Mouse (Mus musculus) heart, embryonic 14.5 days (tissue): Measurements from ENCODE around the gene Arx. TPM values are rescaled to one million over a fixed set of nuclear protein-coding genes. Genes with fewer than 3 reads are reported as not detected.

Source experiments
- ATAC-seq: fragments of 200-750 bp; cut with Nextera tagmentation; 2 replicates; pipeline ENCODE4 v1.8.0; 2017; ENCODE audit warnings: low read depth, moderate TSS enrichment; ENCODE audit not compliant: insufficient number of reproducible peaks, insufficient read depth, low FRiP score
- H3K27ac ChIP-seq, 2 experiments: fragments of 200-500 bp in 1 of 2; fragments of 300-500 bp in 1 of 2; sonication (generic) in 1 of 2; replicated peaks in 1 of 2; 2 replicates each; pipeline ENCODE4 v1.5.1; 2012 to 2014; ENCODE audit warnings: low read depth in 2 of 2, low read length in 2 of 2, control low read depth in 1 of 2, mild to moderate bottlenecking in 1 of 2, mixed read lengths in 1 of 2; ENCODE audit not compliant: control insufficient read depth in 1 of 2, insufficient read depth in 1 of 2
- H3K27me3 ChIP-seq: fragments of 300-500 bp; sonication (generic); 2 replicates; pipeline ENCODE4 v1.6.1; 2014; ENCODE audit warnings: mild to moderate bottlenecking, low read length, control low read depth; ENCODE audit not compliant: control insufficient read depth, insufficient read depth
- H3K36me3 ChIP-seq: fragments of 300-500 bp; sonication (generic); 2 replicates; pipeline ENCODE4 v1.6.1; 2014; ENCODE audit warnings: mild to moderate bottlenecking, control low read depth, low read length, mixed read lengths; ENCODE audit not compliant: control insufficient read depth, insufficient read depth
- H3K4me1 ChIP-seq, 2 experiments: fragments of 200-500 bp in 1 of 2; fragments of 300-500 bp in 1 of 2; sonication (generic) in 1 of 2; 2 replicates each; pipeline ENCODE4 v1.6.1; 2012 to 2014; ENCODE audit warnings: low read length in 2 of 2, control low read depth in 1 of 2, mixed read lengths in 1 of 2; ENCODE audit not compliant: control insufficient read depth in 2 of 2, insufficient read depth in 2 of 2
- H3K4me2 ChIP-seq: fragments of 300-500 bp; sonication (generic); 2 replicates; pipeline ENCODE4 v1.6.1; 2014; ENCODE audit warnings: mild to moderate bottlenecking, low read length
- H3K4me3 ChIP-seq, 2 experiments: fragments of 200-500 bp in 1 of 2; fragments of 300-500 bp in 1 of 2; sonication (generic) in 1 of 2; 2 replicates each; pipeline ENCODE4 v1.5.1; 2012 to 2014; ENCODE audit warnings: low read length in 2 of 2, mild to moderate bottlenecking in 2 of 2, control low read depth in 1 of 2, low read depth in 1 of 2, moderate library complexity in 1 of 2; ENCODE audit not compliant: control insufficient read depth in 1 of 2, insufficient read depth in 1 of 2
- H3K9ac ChIP-seq: fragments of 300-500 bp; sonication (generic); 2 replicates; pipeline ENCODE4 v1.6.1; 2014; ENCODE audit warnings: mild to moderate bottlenecking, low read length
- H3K9me3 ChIP-seq: fragments of 300-500 bp; sonication (generic); 2 replicates; pipeline ENCODE4 v1.6.1; 2016; ENCODE audit warnings: low read length, control low read depth; ENCODE audit not compliant: control insufficient read depth
- WGBS: fragments of 180-500 bp; shearing (Covaris S2); extraction: QIAGEN DNeasy Blood & Tissue Kit; methylation state at CpG from one replicate; pipeline ENCODE4 v1.1.7; 2014; 5-methylcytosine and 5-hydroxymethylcytosine counted together
- polyA plus RNA-seq: library from polyadenylated mRNA; unstranded; fragments of >200 nt; fragmentation: Nextera tagmentation; extraction: Ambion mirVana; gene quantifications from 2 replicates; pipeline ENCODE4 v1.2.1, GENCODE M21; 2014

Gene Arx
- not detected in 2 replicates for polyA plus RNA-seq

GRCm38 (mm10) chrX:93286291-93286893, at the start of gene Arx:
Arx (plus strand) TSS chrX:93286445.
- no peak within 1 kb of the TSS for H3K9ac ChIP-seq
- no peaks in the 10 kb centered on the region for H3K36me3 ChIP-seq
- H3K27ac ChIP-seq = no peak within 1 kb of the TSS
- no peak within 1 kb of the TSS; a peak in 2 of 4 replicates for H3K4me3 ChIP-seq
- H3K9me3 ChIP-seq = no peaks in the 10 kb centered on the region
- 18% methylated on average over 31 of the region's 31 CpGs for WGBS
- peaks cover 76% of the 10 kb centered on the region for H3K27me3 ChIP-seq
- H3K4me1 ChIP-seq = peaks cover 0 to 3% of the 10 kb centered on the region in 2 experiments; a peak in 3 of 4 replicates
- H3K4me2 ChIP-seq = peak within 1 kb of the TSS; percentile 34
- ATAC-seq = peak; percentile 69

GRCm38 (mm10) chrX:93251329-93251728, 34.9 kb upstream of the Arx start:
- no peaks in the 10 kb centered on the region for H3K27me3 ChIP-seq
- no peak overlapping the region for H3K27ac ChIP-seq
- H3K9ac ChIP-seq = no peak overlapping the region
- H3K36me3 ChIP-seq = no peaks in the 10 kb centered on the region
- H3K4me2 ChIP-seq = no peak overlapping the region
- 42% methylated on average over 1 of the region's 1 CpGs for WGBS
- H3K9me3 ChIP-seq = no peaks in the 10 kb centered on the region
- H3K4me3 ChIP-seq = no peak overlapping the region
- ATAC-seq = no peak
- H3K4me1 ChIP-seq = no peaks in the 10 kb centered on the region; a peak in 1 of 4 replicates

- Histone ChIP-seq H3K27me3 (peaks cover 10% of the 10 kb centered on the region; the same call in 1 of the 2 replicates), H3K4me2 (no peak overlapping the region), H3K9ac (no peak overlapping the region), H3K4me1 (no peaks in the 10 kb centered on the region), H3K9me3 (no peaks in the 10 kb centered on the region), H3K4me3 (no peak overlapping the region), H3K36me3 (no peaks in the 10 kb centered on the region), H3K27ac (no peak overlapping the region)
- 46% methylated on average over 3 of the region's 3 CpGs for WGBS
- ATAC-seq = no peak
Observed at GRCm38 (mm10) chrX:93275689-93276088, 10.6 kb upstream of the Arx start.

GRCm38 (mm10) chrX:93279940-93280339, 6.3 kb upstream of the Arx start:
- Histone ChIP-seq H3K4me1 (peaks cover 0 to 2% of the 10 kb centered on the region in 2 experiments; a peak in 1 of 4 replicates), H3K27me3 (peaks cover 35% of the 10 kb centered on the region), H3K36me3 (no peaks in the 10 kb centered on the region), H3K4me2 (0 out of 2 replicates have a peak overlapping the region, but pooled peaks have one; percentile 13), H3K9me3 (no peaks in the 10 kb centered on the region), H3K27ac (no peak overlapping the region), H3K9ac (no peak overlapping the region), H3K4me3 (no peak overlapping the region)
- ATAC-seq = no peak
- 31% methylated on average over 4 of the region's 11 CpGs for WGBS

- Histone ChIP-seq H3K9me3 (no peaks in the 10 kb centered on the region), H3K36me3 (no peaks in the 10 kb centered on the region), H3K4me2 (peak overlapping the region; percentile 47), H3K4me3 (peak overlapping the region in 1 of 2 experiments; percentile 13; a peak in 2 of 4 replicates), H3K27me3 (peaks cover 44% of the 10 kb centered on the region), H3K9ac (no peak overlapping the region), H3K27ac (no peak overlapping the region), H3K4me1 (peaks cover 0 to 2% of the 10 kb centered on the region in 2 experiments; a peak in 1 of 4 replicates)
- no peak for ATAC-seq
- 14% methylated on average over 23 of the region's 23 CpGs for WGBS
Observed at GRCm38 (mm10) chrX:93281028-93281723, 5.1 kb upstream of the Arx start.

GRCm38 (mm10) chrX:93281756-93282155, 4.5 kb upstream of the Arx start:
- WGBS = 11% methylated on average over 5 of the region's 5 CpGs
- peak overlapping the region; percentile 47 for H3K4me2 ChIP-seq
- no peak overlapping the region for H3K27ac ChIP-seq

GRCm38 (mm10) chrX:93285091-93285490, 1.2 kb upstream of the Arx start:
- ATAC-seq = no peak
- Histone ChIP-seq H3K4me2 (no peak overlapping the region), H3K36me3 (no peaks in the 10 kb centered on the region), H3K9me3 (no peaks in the 10 kb centered on the region), H3K4me3 (no peak overlapping the region), H3K9ac (no peak overlapping the region), H3K27ac (no peak overlapping the region), H3K4me1 (peaks cover 0 to 5% of the 10 kb centered on the region in 2 experiments; a peak in 3 of 4 replicates), H3K27me3 (peaks cover 70% of the 10 kb centered on the region)
- WGBS = 15% methylated on average over 10 of the region's 10 CpGs

More at GRCm38 (mm10) chrX:93281756-93282155, 4.5 kb upstream of the Arx start:
- Histone ChIP-seq H3K9me3 (no peaks in the 10 kb centered on the region), H3K9ac (no peak overlapping the region), H3K36me3 (no peaks in the 10 kb centered on the region), H3K4me1 (peaks cover 0 to 5% of the 10 kb centered on the region in 2 experiments; a peak in 2 of 4 replicates), H3K4me3 (peak overlapping the region in 1 of 2 experiments; percentile 13; a peak in 1 of 4 replicates), H3K27me3 (peaks cover 50% of the 10 kb centered on the region)
- no peak for ATAC-seq
